Comparison of ENCODE assay signal across 10 mouse cellular contexts in genomic region chr1:138244485-138244884, GRCm38 (mm10). TPM values are rescaled to one million over a fixed set of nuclear protein-coding genes. Genes with fewer than 3 reads are reported as not detected.
DNase-seq lines count a peak whose midpoint lies in the region; ATAC-seq and TF ChIP-seq lines count a peak whose summit lies in the region.
"Had no signal": no experiment of that assay in that cellular context is flagged by ENCODE, and none has a peak within 500 bp of the region (broad histone marks: within the 10 kb centered on the region; RNA-seq: fewer than 3 reads in every experiment).

No protein-coding gene starts in this region.

- 0 out of 2 replicates have a peak overlapping the region, but pooled peaks have one; percentile 3 for H3K4me3 ChIP-seq in heart, adult 2 months
- H3K4me3 ChIP-seq in stomach, embryonic 15.5 days (replicated peaks) = no peak overlapping the region

- no peak for TF ChIP-seq CTCF in heart, adult 2 months (IDR thresholded peaks at IDR 0.05)

- H3K79me2 ChIP-seq in heart, adult 2 months (replicated peaks; ENCODE audit: control insufficient read depth, insufficient read depth, low read length) = no peaks in the 10 kb centered on the region

- H3K36me3 ChIP-seq in heart, adult 2 months (ENCODE audit: control insufficient read depth, insufficient read depth, low read length) = no peaks in the 10 kb centered on the region
- H3K36me3 ChIP-seq in stomach, embryonic 15.5 days = no peaks in the 10 kb centered on the region
- H3K36me3 ChIP-seq: G1E had no signal

- H3K27ac ChIP-seq in heart, adult 2 months = no peak overlapping the region
- no peak overlapping the region; the same call in 1 of the 2 replicates for H3K27ac ChIP-seq in stomach, embryonic 15.5 days

- H3K9ac ChIP-seq in heart, adult 2 months (ENCODE audit: low read depth, low read length) = no peak overlapping the region
- H3K9ac ChIP-seq in stomach, embryonic 15.5 days = no peak overlapping the region

- TF ChIP-seq EP300 in heart, adult 2 months (IDR thresholded peaks at IDR 0.05; ENCODE audit: insufficient read depth, low read depth, low read length) = no peak

- intact Hi-C loops in heart, adult 2 months (cut with DNase I) = no loop called here
- intact Hi-C loops in heart, postnatal 25 days (cut with DNase I) = loop anchor here (10.0 kb wide), 1 partner anchor 50 kb away; no protein-coding TSS in a partner anchor
- intact Hi-C loops in heart, postnatal 10 days (cut with DNase I) = no loop called here
- intact Hi-C loops in left cerebral cortex, postnatal 10 days (cut with DNase I) = no loop called here

- H3K4me2 ChIP-seq in stomach, embryonic 15.5 days = no peak overlapping the region

- no peaks in the 10 kb centered on the region for H3K9me3 ChIP-seq in stomach, embryonic 15.5 days

- 21% methylated on average over 7 of the region's 7 CpGs for WGBS in heart, adult 2 months
- 31% methylated on average over 7 of the region's 7 CpGs for WGBS in stomach, embryonic 15.5 days

- ATAC-seq in stomach, embryonic 15.5 days (ENCODE audit: insufficient read depth, low FRiP score, low read depth) = peak; percentile 47; the same call in 1 of the 2 replicates

- H3K4me1 ChIP-seq in heart, adult 2 months (ENCODE audit: control insufficient read depth, insufficient read depth, low read length) = peaks cover 2% of the 10 kb centered on the region; the same call in 1 of the 2 replicates
- no peaks in the 10 kb centered on the region for H3K4me1 ChIP-seq in stomach, embryonic 15.5 days

- no peaks in the 10 kb centered on the region for H3K27me3 ChIP-seq in heart, adult 2 months (ENCODE audit: control insufficient read depth, insufficient read depth, low read length)
- no peaks in the 10 kb centered on the region for H3K27me3 ChIP-seq in stomach, embryonic 15.5 days (replicated peaks)

- peak in 1 of 2 experiments; percentile 28 for DNase-seq in heart, adult 2 months
- no peak for DNase-seq in heart, postnatal 25 days (ENCODE audit: low spot score)
- DNase-seq in brain, adult 2 months (ENCODE audit: low read depth, low spot score) = peak; percentile 80
- peak; percentile 42 to 45 for DNase-seq in heart, postnatal 10 days
- peak; percentile 36 to 38 for DNase-seq in left cerebral cortex, postnatal 10 days (ENCODE audit: extremely low spot score in 1 of 2, low spot score in 2 of 2)
- no peak for DNase-seq in adrenal gland, postnatal 4 days (ENCODE audit: low spot score in 2 of 2)
- no peak for DNase-seq in c-Kit-positive CD71-positive TER-119-positive erythroid progenitor cells, embryonic 14.5 days (ENCODE audit: low spot score)

- TF ChIP-seq POLR2A in heart, adult 2 months (IDR thresholded peaks at IDR 0.05; ENCODE audit: insufficient read depth, low read depth, low read length) = no peak

RNA-seq across cellular contexts. Expression of gene Atp6v1g3, which starts 29.1 kb away (rescaled TPM):
- not detected for total RNA-seq in heart, adult 2 months (2021)
- polyA plus RNA-seq in heart, adult 2 months (2012; rRNA removed) = not detected in 2 replicates
- not detected for total RNA-seq in heart, postnatal 25 days (2021)
- total RNA-seq in heart, postnatal 10 days (2021) = not detected
- not detected for total RNA-seq in left cerebral cortex, postnatal 10 days (2021)
- polyA plus RNA-seq in stomach, embryonic 15.5 days (2015; fragmentation: Nextera tagmentation; extraction: Ambion mirVana) = not detected in 2 replicates
- total RNA-seq in adrenal gland, postnatal 4 days (2021) = 1 to 10 TPM in 1 of 2 experiments, not detected in 1; 2.3 TPM
- total RNA-seq: G1E had no signal
- polyA plus RNA-seq: G1E; neural tube, embryonic 11.5 days had no signal

Comparison
In these comparisons a context has a peak if more than half of its experiments do, and no peak if none do; other contexts are left out.
1. DNase-seq: peak in brain, adult 2 months (single experiment), heart, postnatal 10 days (2 of 2) and left cerebral cortex, postnatal 10 days (2 of 2); none in heart, postnatal 25 days (single experiment), adrenal gland, postnatal 4 days (0 of 2) and c-Kit-positive CD71-positive TER-119-positive erythroid progenitor cells, embryonic 14.5 days (single experiment).